Mouse (Mus musculus): ENCODE measurements at regions not wholly inside any gene's neighbourhood (a gene's known extent, or its start where the extent isn't known, plus 50 kb on each side); places are given as distances from the start of the nearest gene placed in this dataset.

- DNase-seq (ENCODE audit: low read depth, low spot score), result no peak
- Histone ChIP-seq H3K9me3 (replicated peaks; ENCODE audit: insufficient read depth, low read length) (no peaks in the 10 kb centered on the region), H3K27me3 (ENCODE audit: control insufficient read depth in 1 of 2, insufficient read depth in 2 of 2, low read length in 2 of 2) (peaks cover 0 to 3% of the 10 kb centered on the region in 2 experiments; a peak in 3 of 4 replicates), H3K27ac (ENCODE audit: control insufficient read depth, low read depth, low read length) (no peak overlapping the region), H3K4me3 (ENCODE audit: control insufficient read depth in 1 of 2, insufficient read depth in 1 of 2, low read depth in 2 of 2, low read length in 2 of 2) (no peak overlapping the region), H3K4me1 (ENCODE audit: control insufficient read depth in 1 of 2, insufficient read depth in 2 of 2, low read length in 2 of 2) (no peaks in the 10 kb centered on the region), H3K79me2 (ENCODE audit: control insufficient read depth, insufficient read depth, low read length, poor library complexity) (no peaks in the 10 kb centered on the region), H3K9ac (ENCODE audit: control insufficient read depth, low read depth, low read length, poor library complexity, severe bottlenecking) (no peak overlapping the region), H3K36me3 (ENCODE audit: control insufficient read depth in 1 of 2, insufficient read depth in 2 of 2, low read length in 2 of 2) (no peaks in the 10 kb centered on the region)
- TF ChIP-seq ELF1 (IDR thresholded peaks at IDR 0.05; ENCODE audit: low read depth, low read length) (no peak), UBTF (IDR thresholded peaks at IDR 0.05; ENCODE audit: borderline replicate concordance, insufficient read depth, low read depth, low read length) (no peak), USF2 (IDR thresholded peaks at IDR 0.05; ENCODE audit: borderline replicate concordance in 1 of 2, insufficient read depth in 1 of 2, low read depth in 1 of 2, low read length in 2 of 2) (no peak), POLR2AphosphoS2 (IDR thresholded peaks at IDR 0.05; ENCODE audit: low read length) (no peak), ZC3H11A (IDR thresholded peaks at IDR 0.05; ENCODE audit: low read depth, low read length) (no peak), TCF12 (IDR thresholded peaks at IDR 0.05; ENCODE audit: low read depth, low read length) (no peak), BHLHE40 (IDR thresholded peaks at IDR 0.05; ENCODE audit: borderline replicate concordance, low read depth, low read length) (no peak), RCOR1 (IDR thresholded peaks at IDR 0.05; ENCODE audit: low read depth, low read length) (no peak), ZMIZ1 (IDR thresholded peaks at IDR 0.05; ENCODE audit: low read depth, low read length) (no peak), MAZ (IDR thresholded peaks at IDR 0.05; ENCODE audit: low read depth, low read length) (no peak), MAX (IDR thresholded peaks at IDR 0.05; ENCODE audit: low read length) (no peak), EP300 (IDR thresholded peaks at IDR 0.05; ENCODE audit: low read depth in 1 of 2, low read length in 2 of 2) (no peak), TBP (IDR thresholded peaks at IDR 0.05; ENCODE audit: low read depth, low read length) (no peak)
Observed at GRCm38 (mm10) chr7:79540246-79540645, 74.1 kb upstream of the Polg start.

- Histone ChIP-seq H3K27ac (ENCODE audit: control insufficient read depth, low read depth, low read length) (no peak overlapping the region), H3K4me1 (ENCODE audit: control insufficient read depth in 1 of 2, insufficient read depth in 2 of 2, low read length in 2 of 2) (no peaks in the 10 kb centered on the region), H3K9ac (ENCODE audit: control insufficient read depth, low read depth, low read length, poor library complexity, severe bottlenecking) (no peak overlapping the region), H3K36me3 (ENCODE audit: control insufficient read depth in 1 of 2, insufficient read depth in 2 of 2, low read length in 2 of 2) (no peaks in the 10 kb centered on the region), H3K4me3 (ENCODE audit: control insufficient read depth in 1 of 2, insufficient read depth in 1 of 2, low read depth in 2 of 2, low read length in 2 of 2) (no peak overlapping the region), H3K79me2 (ENCODE audit: control insufficient read depth, insufficient read depth, low read length, poor library complexity) (no peaks in the 10 kb centered on the region), H3K9me3 (replicated peaks; ENCODE audit: insufficient read depth, low read length) (no peaks in the 10 kb centered on the region), H3K27me3 (ENCODE audit: control insufficient read depth in 1 of 2, insufficient read depth in 2 of 2, low read length in 2 of 2) (peaks cover 0 to 3% of the 10 kb centered on the region in 2 experiments; a peak in 3 of 4 replicates)
- no peak for DNase-seq (ENCODE audit: low read depth, low spot score)
- TF ChIP-seq MYC (IDR thresholded peaks at IDR 0.05; ENCODE audit: low read depth, low read length), result no peak
- no peak for TF ChIP-seq RAD21 (IDR thresholded peaks at IDR 0.05; ENCODE audit: low read depth, low read length)
- no peak for TF ChIP-seq JUND (IDR thresholded peaks at IDR 0.05; ENCODE audit: low read depth, low read length)
- TF ChIP-seq NRF1 (IDR thresholded peaks at IDR 0.05; ENCODE audit: insufficient read depth, low read depth, low read length, poor library complexity, severe bottlenecking), result no peak
- no peak for TF ChIP-seq GABPA (IDR thresholded peaks at IDR 0.05; ENCODE audit: low read depth, low read length)
- TF ChIP-seq MEF2A (IDR thresholded peaks at IDR 0.05; ENCODE audit: extremely low read depth, insufficient replicate concordance, low read depth, low read length, poor library complexity, severe bottlenecking), result no peak
- no peak for TF ChIP-seq SIN3A (IDR thresholded peaks at IDR 0.05; ENCODE audit: low read length)
- no peak for TF ChIP-seq HCFC1 (IDR thresholded peaks at IDR 0.05; ENCODE audit: low read depth, low read length)
- no peak for TF ChIP-seq ZNF384 (IDR thresholded peaks at IDR 0.05; ENCODE audit: low read depth, low read length)
- no peak for TF ChIP-seq ELF1 (IDR thresholded peaks at IDR 0.05; ENCODE audit: low read depth, low read length)
- no peak for TF ChIP-seq TAL1 (IDR thresholded peaks at IDR 0.05; ENCODE audit: low read length)
- no peak for TF ChIP-seq ZKSCAN1 (IDR thresholded peaks at IDR 0.05; ENCODE audit: low read depth, low read length)
- no peak for TF ChIP-seq NELFE (IDR thresholded peaks at IDR 0.05; ENCODE audit: low read depth, low read length)
- no peak for TF ChIP-seq MXI1 (IDR thresholded peaks at IDR 0.05; ENCODE audit: low read depth, low read length)
- no peak for TF ChIP-seq CTCF (IDR thresholded peaks at IDR 0.05 in 2 of 3, conservative IDR thresholded peaks at IDR 0.05 in 1 of 3; ENCODE audit: control insufficient read depth in 1 of 3, insufficient read depth in 1 of 3, low read depth in 2 of 3, low read length in 3 of 3, poor library complexity in 1 of 3, severe bottlenecking in 1 of 3)
- TF ChIP-seq BHLHE40 (IDR thresholded peaks at IDR 0.05; ENCODE audit: borderline replicate concordance, low read depth, low read length), result no peak
- TF ChIP-seq MYB (IDR thresholded peaks at IDR 0.05; ENCODE audit: low read depth, low read length), result no peak
- no peak for TF ChIP-seq POLR2AphosphoS5 (IDR thresholded peaks at IDR 0.05; ENCODE audit: borderline replicate concordance, low read depth, low read length)
- no peak for TF ChIP-seq ETS1 (IDR thresholded peaks at IDR 0.05; ENCODE audit: low read depth, low read length)
Observed at GRCm38 (mm10) chr7:79539426-79539825, 73.3 kb upstream of the Polg start.

Data from MEL (cell line).